In genomic region chr3:40530845-40531244, GRCm38 (mm10) we compare ENCODE assay signal across 8 mouse cellular contexts. TPM values are rescaled to one million over a fixed set of nuclear protein-coding genes. Genes with fewer than 3 reads are reported as not detected.
DNase-seq lines count a peak whose midpoint lies in the region; ATAC-seq and TF ChIP-seq lines count a peak whose summit lies in the region.

No protein-coding gene starts in this region.

- H3K27ac ChIP-seq in bone marrow, adult 2 months (ENCODE audit: control insufficient read depth, insufficient read depth, low read depth, low read length, poor library complexity), result no peak overlapping the region
- no peak overlapping the region for H3K27ac ChIP-seq in hindbrain, embryonic 11.5 days (ENCODE audit: low read depth, low read length)

- WGBS in bone marrow, adult 2 months, result 4% methylated on average over 7 of the region's 7 CpGs
- WGBS in hindbrain, embryonic 11.5 days, result 16% methylated on average over 7 of the region's 7 CpGs

- DNase-seq in A20 (ENCODE audit: low read depth, low spot score), result peak; percentile 21
- no peak for DNase-seq in hindbrain, embryonic 11.5 days (ENCODE audit: low spot score)
- no peak for DNase-seq in adrenal gland, postnatal 10 days
- no peak for DNase-seq in thymus, postnatal 4 days
- DNase-seq in left cerebral cortex, postnatal 25 days (ENCODE audit: low spot score in 2 of 2), result no peak
- DNase-seq in cerebellum, adult 9-11 months, result no peak

- H3K9ac ChIP-seq in hindbrain, embryonic 11.5 days (ENCODE audit: low read depth, low read length), result no peak overlapping the region

- no peaks in the 10 kb centered on the region for H3K36me3 ChIP-seq in hindbrain, embryonic 11.5 days (ENCODE audit: control insufficient read depth, insufficient read depth, low read length)

- intact Hi-C loops in left cerebral cortex, postnatal 25 days (cut with DNase I), result no loop called here

- H3K4me3 ChIP-seq in bone marrow, adult 2 months (replicated peaks; ENCODE audit: control insufficient read depth, low read depth, low read length), result peak overlapping the region; percentile 41
- H3K4me3 ChIP-seq in hindbrain, embryonic 11.5 days (ENCODE audit: low read depth, low read length), result no peak overlapping the region

- peak overlapping the region; percentile 94 for H3K4me2 ChIP-seq in hindbrain, embryonic 11.5 days (replicated peaks; ENCODE audit: low read depth, low read length)

- peaks cover 9% of the 10 kb centered on the region; the same call in 1 of the 2 replicates for H3K27me3 ChIP-seq in hindbrain, embryonic 11.5 days (ENCODE audit: control insufficient read depth, insufficient read depth, low read length)

- no peak; the same call in 1 of the 2 replicates for ATAC-seq in hindbrain, embryonic 11.5 days (ENCODE audit: low FRiP score)
- peak; percentile 75 for ATAC-seq in megakaryocyte, adult 5-6 weeks (ENCODE audit: poor library complexity, severe bottlenecking)

- no peaks in the 10 kb centered on the region; the same call in 1 of the 2 replicates for H3K4me1 ChIP-seq in bone marrow, adult 2 months (ENCODE audit: control insufficient read depth, insufficient read depth, low read length)
- peaks cover 2% of the 10 kb centered on the region; the same call in 1 of the 2 replicates for H3K4me1 ChIP-seq in hindbrain, embryonic 11.5 days (replicated peaks; ENCODE audit: control insufficient read depth, insufficient read depth, low read length)

- no peaks in the 10 kb centered on the region for H3K9me3 ChIP-seq in hindbrain, embryonic 11.5 days (ENCODE audit: control insufficient read depth, low read length)

- no peak for TF ChIP-seq POLR2A in bone marrow, adult 2 months (IDR thresholded peaks at IDR 0.05; ENCODE audit: borderline replicate concordance, control insufficient read depth, low read depth, low read length)

- TF ChIP-seq CTCF in bone marrow, adult 2 months (IDR thresholded peaks at IDR 0.05; ENCODE audit: control insufficient read depth, insufficient read depth, low read length), result no peak

RNA-seq across cellular contexts. Expression of gene Intu, which starts 0.2 kb away (rescaled TPM):
- 0.83 and 1.3 TPM in 2 replicates for polyA plus RNA-seq in bone marrow, adult 2 months (2011; ENCODE audit: insufficient read depth, insufficient read length, low replicate concordance, missing spikeins)
- 8.5 and 9.1 TPM in 2 replicates for polyA plus RNA-seq in hindbrain, embryonic 11.5 days (2014; fragmentation: Nextera tagmentation; extraction: Ambion mirVana)
- total RNA-seq in megakaryocyte, adult 5-6 weeks (2015), result 0.56 and 1.4 TPM in 2 replicates
- 0.61 and 0.73 TPM in 2 replicates for total RNA-seq in megakaryocyte, adult 5-6 weeks (2017)
- total RNA-seq in adrenal gland, postnatal 10 days (2021), result 1 to 10 TPM; 2.6 to 2.8 TPM
- total RNA-seq in left cerebral cortex, postnatal 25 days (2021), result 1 to 10 TPM; 6.6 to 6.7 TPM
